Mouse (Mus musculus): ENCODE results near the gene Tacc3.

DNA sequence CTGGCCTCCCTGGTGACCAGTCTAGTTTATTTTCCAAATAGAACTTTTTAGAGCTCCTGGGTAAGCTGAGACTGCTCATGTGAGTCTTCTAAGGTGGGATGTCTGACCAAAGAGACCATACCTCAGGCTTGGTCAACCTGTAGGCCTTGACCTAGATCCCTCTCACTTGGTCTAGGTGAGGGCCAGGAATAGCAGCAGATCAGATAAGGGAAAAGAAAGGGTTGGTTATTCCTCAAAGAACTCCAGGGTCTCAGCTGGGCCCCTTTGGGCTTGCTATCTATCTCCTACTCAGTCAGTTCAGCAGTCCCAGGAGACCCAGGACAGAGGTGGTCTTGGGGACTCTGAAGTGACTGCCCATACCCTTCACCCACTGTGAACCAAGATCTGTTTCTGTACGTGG, 39.6 kb downstream of the Tacc3 start:
- peak; percentile 64; the same call in 1 of the 3 replicates for TF ChIP-seq GATA1 (IDR thresholded peaks at IDR 0.05; ENCODE audit: borderline replicate concordance, low read length)
- no peak for TF ChIP-seq FLI1 (IDR thresholded peaks at IDR 0.05; ENCODE audit: low read length)

Measured in megakaryocyte, embryonic 14.5 days (primary cell).